In the genomic region with DNA sequence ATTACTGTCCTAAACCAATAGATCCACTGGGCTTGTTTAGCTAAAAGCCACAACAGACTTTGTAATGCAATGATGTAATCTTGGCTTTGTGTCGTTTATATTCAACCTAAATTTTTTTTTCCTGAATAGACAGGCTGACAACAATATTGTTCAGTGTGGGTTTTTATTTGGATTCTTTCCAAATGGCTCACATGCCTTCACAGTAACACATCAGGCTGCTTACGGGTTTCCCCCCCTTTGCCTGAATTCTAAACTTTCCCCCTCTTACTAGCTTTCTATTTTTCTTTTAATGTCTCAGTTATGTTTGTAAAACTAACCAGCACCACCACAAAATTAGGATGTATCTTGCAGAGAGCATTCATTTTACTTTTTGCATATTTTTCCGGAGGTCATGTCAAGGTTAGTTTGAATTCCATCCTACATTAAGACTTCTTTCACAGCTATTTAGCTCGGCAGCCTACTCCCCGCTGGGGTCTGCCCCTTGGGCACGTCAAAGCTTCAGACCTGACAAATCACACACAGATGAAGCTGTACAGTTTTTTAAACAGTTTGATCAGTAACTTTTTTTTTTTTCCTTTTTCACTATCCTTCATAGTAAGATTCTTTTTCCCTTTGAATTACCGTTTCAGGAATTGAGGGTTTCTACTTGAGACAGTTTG, we compare ENCODE assay signal across 10 mouse cellular contexts.
DNase-seq lines count a peak whose midpoint lies in the region; ATAC-seq and TF ChIP-seq lines count a peak whose summit lies in the region.
"Had no signal": no experiment of that assay in that cellular context is flagged by ENCODE, and none has a peak within 500 bp of the region (broad histone marks: within the 10 kb centered on the region; RNA-seq: fewer than 3 reads in every experiment).

No protein-coding gene starts in this region.

- 19% methylated on average over 7 of the region's 7 CpGs for WGBS in kidney, postnatal 0 days
- WGBS in embryonic facial prominence, embryonic 14.5 days, result 5% methylated on average over 7 of the region's 7 CpGs
- WGBS in limb, embryonic 12.5 days, result 9% methylated on average over 7 of the region's 7 CpGs
- 44% methylated on average over 7 of the region's 7 CpGs for WGBS in cerebellum, adult 2 months

- TF ChIP-seq CTCF in kidney, postnatal 0 days (IDR thresholded peaks at IDR 0.05; ENCODE audit: low read depth), result no peak
- TF ChIP-seq CTCF in cerebellum, adult 2 months (IDR thresholded peaks at IDR 0.05; ENCODE audit: borderline replicate concordance, insufficient read depth, low read depth, low read length), result no peak

- ATAC-seq in kidney, postnatal 0 days (replicated peaks; ENCODE audit: low FRiP score, low read depth), result no peak
- peak; percentile 84; the same call in 1 of the 2 replicates for ATAC-seq in embryonic facial prominence, embryonic 14.5 days (ENCODE audit: low read depth)
- no peak for ATAC-seq in limb, embryonic 12.5 days (ENCODE audit: insufficient number of reproducible peaks, insufficient read depth, low FRiP score, low TSS enrichment, low read depth)

- no peak overlapping the region for H3K4me3 ChIP-seq in kidney, postnatal 0 days (replicated peaks; ENCODE audit: low read depth, low read length)
- no peak overlapping the region; the same call in 1 of the 2 replicates for H3K4me3 ChIP-seq in embryonic facial prominence, embryonic 14.5 days (ENCODE audit: low read depth, low read length)
- H3K4me3 ChIP-seq in limb, embryonic 12.5 days (replicated peaks), result peak overlapping the region; percentile 20; the same call in 1 of the 2 replicates
- H3K4me3 ChIP-seq in cerebellum, adult 2 months (replicated peaks; ENCODE audit: insufficient read depth, low read depth, low read length), result no peak overlapping the region
- H3K4me3 ChIP-seq: left cerebral cortex, adult 2 months had no signal

- H3K9ac ChIP-seq in kidney, postnatal 0 days (ENCODE audit: low read depth, low read length), result no peak overlapping the region
- H3K9ac ChIP-seq in embryonic facial prominence, embryonic 14.5 days (ENCODE audit: low read depth, low read length), result no peak overlapping the region
- H3K9ac ChIP-seq in limb, embryonic 12.5 days (replicated peaks), result no peak overlapping the region

- H3K4me1 ChIP-seq in kidney, postnatal 0 days (replicated peaks; ENCODE audit: insufficient read depth, low read length), result no peaks in the 10 kb centered on the region
- H3K4me1 ChIP-seq in embryonic facial prominence, embryonic 14.5 days (ENCODE audit: control insufficient read depth, insufficient read depth, low read length), result peaks cover 43% of the 10 kb centered on the region
- H3K4me1 ChIP-seq in limb, embryonic 12.5 days (replicated peaks), result peaks cover 23% of the 10 kb centered on the region
- H3K4me1 ChIP-seq in cerebellum, adult 2 months (ENCODE audit: control insufficient read depth, insufficient read depth, low read length), result no peaks in the 10 kb centered on the region

- H3K9me3 ChIP-seq in kidney, postnatal 0 days (replicated peaks; ENCODE audit: low read length), result no peaks in the 10 kb centered on the region
- no peaks in the 10 kb centered on the region for H3K9me3 ChIP-seq in embryonic facial prominence, embryonic 14.5 days (ENCODE audit: control insufficient read depth, low read length)
- no peaks in the 10 kb centered on the region for H3K9me3 ChIP-seq in limb, embryonic 12.5 days

- peak; percentile 18 for DNase-seq in kidney, postnatal 0 days (ENCODE audit: low spot score)
- DNase-seq in kidney, adult 11 months, result no peak
- DNase-seq in embryonic facial prominence, embryonic 14.5 days (ENCODE audit: low spot score), result peak; percentile 88
- peak; percentile 61 for DNase-seq in retina, postnatal 1 day
- DNase-seq in frontal cortex, postnatal 14 days (ENCODE audit: low spot score in 2 of 2), result no peak
- DNase-seq in cerebellum, adult 2 months, result no peak
- no peak for DNase-seq in kidney, postnatal 10 days
- DNase-seq: cerebellum, adult 11-12 months had no signal

- TF ChIP-seq POLR2A in cerebellum, adult 2 months (IDR thresholded peaks at IDR 0.05; ENCODE audit: borderline replicate concordance, insufficient read depth, low read length), result no peak

- no peaks in the 10 kb centered on the region for H3K36me3 ChIP-seq in kidney, postnatal 0 days (ENCODE audit: insufficient read depth, low read length)
- H3K36me3 ChIP-seq in embryonic facial prominence, embryonic 14.5 days (ENCODE audit: control insufficient read depth, insufficient read depth, low read length), result no peaks in the 10 kb centered on the region
- H3K36me3 ChIP-seq in limb, embryonic 12.5 days, result no peaks in the 10 kb centered on the region

- H3K27me3 ChIP-seq in kidney, postnatal 0 days (ENCODE audit: insufficient read depth, low read length), result no peaks in the 10 kb centered on the region
- H3K27me3 ChIP-seq in embryonic facial prominence, embryonic 14.5 days (replicated peaks; ENCODE audit: control insufficient read depth, insufficient read depth, low read length), result no peaks in the 10 kb centered on the region
- no peaks in the 10 kb centered on the region for H3K27me3 ChIP-seq in limb, embryonic 12.5 days
- no peaks in the 10 kb centered on the region for H3K27me3 ChIP-seq in cerebellum, adult 2 months (ENCODE audit: control insufficient read depth, insufficient read depth, low read length)

- no peak overlapping the region for H3K4me2 ChIP-seq in kidney, postnatal 0 days (ENCODE audit: low read length)
- peak overlapping the region; percentile 44 for H3K4me2 ChIP-seq in embryonic facial prominence, embryonic 14.5 days (ENCODE audit: low read depth, low read length)
- peak overlapping the region; percentile 49 for H3K4me2 ChIP-seq in limb, embryonic 12.5 days

- H3K27ac ChIP-seq in kidney, postnatal 0 days, result no peak overlapping the region
- H3K27ac ChIP-seq in embryonic facial prominence, embryonic 14.5 days (replicated peaks; ENCODE audit: low read depth, low read length), result peak overlapping the region; percentile 4; the same call in 1 of the 2 replicates
- no peak overlapping the region for H3K27ac ChIP-seq in limb, embryonic 12.5 days
- no peak overlapping the region for H3K27ac ChIP-seq in cerebellum, adult 2 months (ENCODE audit: insufficient read depth, low read length)
- H3K27ac ChIP-seq: left cerebral cortex, adult 2 months had no signal

Comparison
In these comparisons a context has a peak if more than half of its experiments do, and no peak if none do; other contexts are left out.
1. DNase-seq: peak in kidney, postnatal 0 days (single experiment), embryonic facial prominence, embryonic 14.5 days (single experiment) and retina, postnatal 1 day (single experiment); none in kidney, adult 11 months (single experiment), frontal cortex, postnatal 14 days (0 of 2), cerebellum, adult 2 months (0 of 2) and kidney, postnatal 10 days (single experiment).